ENCODE assay signal across 21 mouse cellular contexts in genomic region chr1:104652405-104652804, GRCm38 (mm10).
DNase-seq lines count a peak whose midpoint lies in the region; ATAC-seq lines count a peak whose summit lies in the region.
"Had no signal": no experiment of that assay in that cellular context is flagged by ENCODE, and none has a peak within 500 bp of the region (broad histone marks: within the 10 kb centered on the region; RNA-seq: fewer than 3 reads in every experiment).

No protein-coding gene starts in this region.

- no peak overlapping the region for H3K4me3 ChIP-seq in hindbrain, embryonic 11.5 days (ENCODE audit: low read depth, low read length)
- H3K4me3 ChIP-seq in hindbrain, embryonic 16.5 days (ENCODE audit: low read length): no peak overlapping the region
- H3K4me3 ChIP-seq in midbrain, embryonic 12.5 days: no peak overlapping the region
- no peak overlapping the region for H3K4me3 ChIP-seq in midbrain, embryonic 15.5 days
- no peak overlapping the region for H3K4me3 ChIP-seq in forebrain, embryonic 14.5 days (ENCODE audit: low read depth, low read length)
- H3K4me3 ChIP-seq in midbrain, embryonic 14.5 days (replicated peaks; ENCODE audit: low read depth, low read length): no peak overlapping the region
- H3K4me3 ChIP-seq: embryonic facial prominence, embryonic 12.5 days; kidney, embryonic 15.5 days; layer of hippocampus, adult 2 months; neural tube, embryonic 12.5 days; stomach, embryonic 15.5 days had no signal

- no peak overlapping the region for H3K4me2 ChIP-seq in hindbrain, embryonic 11.5 days (replicated peaks; ENCODE audit: low read depth, low read length)
- H3K4me2 ChIP-seq in hindbrain, embryonic 16.5 days (ENCODE audit: low read length): no peak overlapping the region
- no peak overlapping the region for H3K4me2 ChIP-seq in midbrain, embryonic 12.5 days (replicated peaks)
- no peak overlapping the region for H3K4me2 ChIP-seq in midbrain, embryonic 15.5 days
- H3K4me2 ChIP-seq in forebrain, embryonic 14.5 days (ENCODE audit: low read length): no peak overlapping the region
- H3K4me2 ChIP-seq in midbrain, embryonic 14.5 days (ENCODE audit: low read length): no peak overlapping the region
- H3K4me2 ChIP-seq: embryonic facial prominence, embryonic 12.5 days; kidney, embryonic 15.5 days; neural tube, embryonic 12.5 days; stomach, embryonic 15.5 days had no signal

- H3K9me3 ChIP-seq in hindbrain, embryonic 11.5 days (ENCODE audit: control insufficient read depth, low read length): no peaks in the 10 kb centered on the region
- H3K9me3 ChIP-seq in hindbrain, embryonic 16.5 days (ENCODE audit: control insufficient read depth, low read length): no peaks in the 10 kb centered on the region
- no peaks in the 10 kb centered on the region for H3K9me3 ChIP-seq in midbrain, embryonic 12.5 days
- no peaks in the 10 kb centered on the region for H3K9me3 ChIP-seq in midbrain, embryonic 15.5 days
- H3K9me3 ChIP-seq in forebrain, embryonic 14.5 days (replicated peaks; ENCODE audit: control insufficient read depth, low read length): no peaks in the 10 kb centered on the region
- no peaks in the 10 kb centered on the region for H3K9me3 ChIP-seq in midbrain, embryonic 14.5 days (ENCODE audit: control insufficient read depth, low read length)
- H3K9me3 ChIP-seq: embryonic facial prominence, embryonic 12.5 days; kidney, embryonic 15.5 days; neural tube, embryonic 12.5 days; stomach, embryonic 15.5 days had no signal

- WGBS in hindbrain, embryonic 11.5 days: 46% methylated on average over 1 of the region's 1 CpGs
- 16% methylated on average over 1 of the region's 1 CpGs for WGBS in hindbrain, embryonic 16.5 days
- whole genome bisulfite sequencing in midbrain, embryonic 12.5 days: 22% methylated on average over 1 of the region's 1 CpGs
- WGBS in midbrain, embryonic 15.5 days: 25% methylated on average over 1 of the region's 1 CpGs
- WGBS in forebrain, embryonic 14.5 days: 3% methylated on average over 1 of the region's 1 CpGs
- WGBS in midbrain, embryonic 14.5 days: 15% methylated on average over 1 of the region's 1 CpGs

- H3K27ac ChIP-seq in hindbrain, embryonic 11.5 days (ENCODE audit: low read depth, low read length): no peak overlapping the region
- no peak overlapping the region for H3K27ac ChIP-seq in hindbrain, embryonic 16.5 days (ENCODE audit: low read depth, low read length)
- H3K27ac ChIP-seq in midbrain, embryonic 12.5 days (replicated peaks): 0 out of 2 replicates have a peak overlapping the region, but pooled peaks have one; percentile 11
- H3K27ac ChIP-seq in midbrain, embryonic 15.5 days: no peak overlapping the region
- H3K27ac ChIP-seq in forebrain, embryonic 14.5 days (ENCODE audit: low read depth, low read length): no peak overlapping the region
- no peak overlapping the region for H3K27ac ChIP-seq in midbrain, embryonic 14.5 days (replicated peaks; ENCODE audit: low read depth, low read length)
- H3K27ac ChIP-seq: embryonic facial prominence, embryonic 12.5 days; kidney, embryonic 15.5 days; layer of hippocampus, adult 2 months; liver, embryonic 14.5 days; neural tube, embryonic 12.5 days; stomach, embryonic 15.5 days had no signal

- no peak for DNase-seq in hindbrain, embryonic 11.5 days (ENCODE audit: low spot score)
- peak; percentile 70 for DNase-seq in forebrain, embryonic 14.5 days (ENCODE audit: low spot score)
- DNase-seq in midbrain, embryonic 14.5 days: peak; percentile 57
- DNase-seq in kidney, postnatal 14 days: no peak
- no peak for DNase-seq in lung, postnatal 36 days
- DNase-seq: adrenal gland, adult 8-10 months; cerebellum, postnatal 25 days; gastrocnemius, postnatal 10 days; heart, postnatal 10 days; lung, postnatal 14 days; thymus, postnatal 25 days had no signal

- H3K4me1 ChIP-seq in hindbrain, embryonic 11.5 days (replicated peaks; ENCODE audit: control insufficient read depth, insufficient read depth, low read length): no peaks in the 10 kb centered on the region
- H3K4me1 ChIP-seq in hindbrain, embryonic 16.5 days (ENCODE audit: control insufficient read depth, insufficient read depth, low read depth, low read length): no peaks in the 10 kb centered on the region
- H3K4me1 ChIP-seq in midbrain, embryonic 12.5 days: no peaks in the 10 kb centered on the region
- H3K4me1 ChIP-seq in midbrain, embryonic 15.5 days: 0 out of 2 replicates have a peak, but pooled peaks cover 3% of the 10 kb centered on the region
- no peaks in the 10 kb centered on the region for H3K4me1 ChIP-seq in forebrain, embryonic 14.5 days (ENCODE audit: control insufficient read depth, insufficient read depth, low read length)
- H3K4me1 ChIP-seq in midbrain, embryonic 14.5 days (ENCODE audit: control insufficient read depth, insufficient read depth, low read length): 0 out of 2 replicates have a peak, but pooled peaks cover 3% of the 10 kb centered on the region
- H3K4me1 ChIP-seq: embryonic facial prominence, embryonic 12.5 days; kidney, embryonic 15.5 days; neural tube, embryonic 12.5 days; stomach, embryonic 15.5 days had no signal

- peak; percentile 40 for ATAC-seq in hindbrain, embryonic 11.5 days (ENCODE audit: low FRiP score)
- ATAC-seq in hindbrain, embryonic 16.5 days: no peak
- ATAC-seq in midbrain, embryonic 12.5 days (ENCODE audit: low FRiP score, low read depth): peak; percentile 58
- ATAC-seq in midbrain, embryonic 15.5 days (replicated peaks): no peak
- ATAC-seq in forebrain, embryonic 14.5 days: peak; percentile 48
- peak; percentile 34; the same call in 1 of the 2 replicates for ATAC-seq in midbrain, embryonic 14.5 days (ENCODE audit: low FRiP score, low TSS enrichment)

- no peak overlapping the region for H3K9ac ChIP-seq in hindbrain, embryonic 11.5 days (ENCODE audit: low read depth, low read length)
- H3K9ac ChIP-seq in hindbrain, embryonic 16.5 days (ENCODE audit: low read depth, low read length): no peak overlapping the region
- H3K9ac ChIP-seq in midbrain, embryonic 12.5 days (replicated peaks): no peak overlapping the region
- H3K9ac ChIP-seq in midbrain, embryonic 15.5 days: no peak overlapping the region
- H3K9ac ChIP-seq in forebrain, embryonic 14.5 days (ENCODE audit: low read length): no peak overlapping the region
- no peak overlapping the region for H3K9ac ChIP-seq in midbrain, embryonic 14.5 days (replicated peaks; ENCODE audit: low read length)
- H3K9ac ChIP-seq: embryonic facial prominence, embryonic 12.5 days; kidney, embryonic 15.5 days; liver, embryonic 14.5 days; neural tube, embryonic 12.5 days; stomach, embryonic 15.5 days had no signal

- no peaks in the 10 kb centered on the region for H3K27me3 ChIP-seq in hindbrain, embryonic 11.5 days (ENCODE audit: control insufficient read depth, insufficient read depth, low read length)
- H3K27me3 ChIP-seq in hindbrain, embryonic 16.5 days (replicated peaks; ENCODE audit: control insufficient read depth, insufficient read depth, low read length): no peaks in the 10 kb centered on the region
- no peaks in the 10 kb centered on the region for H3K27me3 ChIP-seq in midbrain, embryonic 12.5 days
- no peaks in the 10 kb centered on the region for H3K27me3 ChIP-seq in midbrain, embryonic 15.5 days (replicated peaks)
- H3K27me3 ChIP-seq in forebrain, embryonic 14.5 days (replicated peaks; ENCODE audit: control insufficient read depth, insufficient read depth, low read length): no peaks in the 10 kb centered on the region
- H3K27me3 ChIP-seq in midbrain, embryonic 14.5 days (ENCODE audit: control insufficient read depth, insufficient read depth, low read length): no peaks in the 10 kb centered on the region
- H3K27me3 ChIP-seq: embryonic facial prominence, embryonic 12.5 days; kidney, embryonic 15.5 days; neural tube, embryonic 12.5 days; stomach, embryonic 15.5 days had no signal

- H3K36me3 ChIP-seq in hindbrain, embryonic 11.5 days (ENCODE audit: control insufficient read depth, insufficient read depth, low read length): no peaks in the 10 kb centered on the region
- H3K36me3 ChIP-seq in hindbrain, embryonic 16.5 days (ENCODE audit: control insufficient read depth, insufficient read depth, low read length): no peaks in the 10 kb centered on the region
- no peaks in the 10 kb centered on the region for H3K36me3 ChIP-seq in midbrain, embryonic 12.5 days
- no peaks in the 10 kb centered on the region for H3K36me3 ChIP-seq in midbrain, embryonic 15.5 days (replicated peaks)
- no peaks in the 10 kb centered on the region for H3K36me3 ChIP-seq in forebrain, embryonic 14.5 days (ENCODE audit: control insufficient read depth, insufficient read depth, low read length)
- no peaks in the 10 kb centered on the region for H3K36me3 ChIP-seq in midbrain, embryonic 14.5 days (ENCODE audit: control insufficient read depth, insufficient read depth, low read length)
- H3K36me3 ChIP-seq: embryonic facial prominence, embryonic 12.5 days; G1E; kidney, embryonic 15.5 days; neural tube, embryonic 12.5 days; stomach, embryonic 15.5 days had no signal

Comparison
In these comparisons a context has a peak if more than half of its experiments do, and no peak if none do; other contexts are left out.
1. ATAC-seq: peak in hindbrain, embryonic 11.5 days (single experiment), midbrain, embryonic 12.5 days (single experiment), forebrain, embryonic 14.5 days (single experiment) and midbrain, embryonic 14.5 days (single experiment); none in hindbrain, embryonic 16.5 days (single experiment) and midbrain, embryonic 15.5 days (single experiment).
2. DNase-seq: peak in forebrain, embryonic 14.5 days (single experiment) and midbrain, embryonic 14.5 days (single experiment); none in hindbrain, embryonic 11.5 days (single experiment), kidney, postnatal 14 days (single experiment) and lung, postnatal 36 days (single experiment).